Mouse (Mus musculus) intestine, embryonic 14.5 days (tissue): ENCODE results near the gene Stfa3. TPM values are rescaled to one million over a fixed set of nuclear protein-coding genes. Genes with fewer than 3 reads are reported as not detected.

Source experiments
- polyA plus RNA-seq: library from polyadenylated mRNA; unstranded; fragments of >200 nt; fragmentation: Nextera tagmentation; extraction: Ambion mirVana; gene quantifications from 2 replicates; pipeline ENCODE4 v1.2.1, GENCODE M21; 2014

Stfa3 gene
- polyA plus RNA-seq, 1 experiment from 2014 or later, result 0.53 TPM

Other genes starting within 250 kb of the Stfa3 start
- not detected in 2 replicates for gene Gm5416, start 245.0 kb downstream of the Stfa3 start, polyA plus RNA-seq
- not detected in 2 replicates for gene 2010005H15Rik, start 233.9 kb downstream of the Stfa3 start, polyA plus RNA-seq
- 0.70 and 2.6 TPM in 2 replicates for gene Stfa1, start 178.4 kb downstream of the Stfa3 start, polyA plus RNA-seq
- gene BC117090, start 121.1 kb downstream of the Stfa3 start, polyA plus RNA-seq, result not detected in 2 replicates
- 0.36 and 1.3 TPM in 2 replicates for gene BC100530, start 87.6 kb downstream of the Stfa3 start, polyA plus RNA-seq
- not detected in 2 replicates for gene Stfa2, start 46.9 kb downstream of the Stfa3 start, polyA plus RNA-seq
- 0.18 TPM in 1 of 2 replicates, not detected in the other for gene Casr, start 106.7 kb upstream of the Stfa3 start, polyA plus RNA-seq
- gene Cd86, start 210.7 kb upstream of the Stfa3 start, polyA plus RNA-seq, result 1.8 and 2.0 TPM in 2 replicates
- gene Ildr1, start 238.6 kb upstream of the Stfa3 start, polyA plus RNA-seq, result 5.1 and 5.9 TPM in 2 replicates